Mouse (Mus musculus) c-Kit-negative CD71-positive TER-119-positive erythroid progenitor cells, embryonic 14.5 days (primary cell): ENCODE measurements around the gene Ttc1.

Source experiments
- DNase-seq: peaks from one replicate; pipeline ENCODE4 v3.0.0-alpha.2; 2013; ENCODE audit warnings: low read depth, low spot score

The Ttc1 gene

GRCm38 (mm10) chr11:43703552-43703951 is 44.3 kb downstream of the Ttc1 start:
- DNase-seq, result no peak

DNA sequence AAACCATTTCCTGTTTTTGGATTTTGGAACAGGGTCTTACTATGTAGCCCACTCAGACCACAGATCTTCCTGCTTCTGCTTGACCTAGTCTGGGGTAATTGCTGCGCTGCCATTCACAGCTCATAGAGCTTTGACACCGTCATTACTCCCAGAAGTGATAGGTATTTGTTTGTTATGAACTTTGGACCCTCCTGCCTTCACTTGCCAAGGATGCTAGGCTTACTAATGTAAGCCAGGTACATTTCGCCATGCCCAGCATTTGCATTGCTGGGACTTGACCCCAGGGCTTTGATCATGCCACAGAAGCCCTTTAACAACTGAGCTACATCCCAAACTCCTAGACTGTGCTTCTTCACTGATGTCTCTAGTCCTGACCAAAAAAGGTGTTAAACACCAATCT is 47.5 kb downstream of the Ttc1 start:
- no peak for DNase-seq

DNA sequence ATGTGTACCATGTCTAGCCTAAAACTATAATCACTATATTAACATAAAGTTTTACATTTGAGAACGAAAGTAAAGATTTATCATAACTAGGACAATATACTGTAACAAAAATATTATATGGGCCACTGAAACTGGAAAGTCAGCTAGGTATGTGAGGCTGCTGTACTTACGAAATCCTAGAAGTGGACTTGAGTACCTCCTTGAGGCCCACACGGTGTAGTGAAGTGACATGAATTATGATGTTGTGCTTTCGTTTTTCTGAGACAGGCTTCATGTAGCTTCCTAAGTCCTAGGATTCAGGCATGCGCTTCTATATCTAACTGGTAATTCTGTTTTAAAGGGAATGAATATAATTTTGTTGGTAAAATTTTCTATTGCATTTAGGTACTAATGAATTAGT is 49.2 kb downstream of the Ttc1 start:
- DNase-seq, result no peak

GRCm38 (mm10) chr11:43696623-43697022 is 51.2 kb downstream of the Ttc1 start:
- DNase-seq, result no peak

GRCm38 (mm10) chr11:43688850-43689249 is 59.0 kb downstream of the Ttc1 start:
- no peak for DNase-seq

- DNase-seq, result peak; percentile 42
Observed at GRCm38 (mm10) chr11:43682415-43683217, 65.2 kb downstream of the Ttc1 start.

DNA sequence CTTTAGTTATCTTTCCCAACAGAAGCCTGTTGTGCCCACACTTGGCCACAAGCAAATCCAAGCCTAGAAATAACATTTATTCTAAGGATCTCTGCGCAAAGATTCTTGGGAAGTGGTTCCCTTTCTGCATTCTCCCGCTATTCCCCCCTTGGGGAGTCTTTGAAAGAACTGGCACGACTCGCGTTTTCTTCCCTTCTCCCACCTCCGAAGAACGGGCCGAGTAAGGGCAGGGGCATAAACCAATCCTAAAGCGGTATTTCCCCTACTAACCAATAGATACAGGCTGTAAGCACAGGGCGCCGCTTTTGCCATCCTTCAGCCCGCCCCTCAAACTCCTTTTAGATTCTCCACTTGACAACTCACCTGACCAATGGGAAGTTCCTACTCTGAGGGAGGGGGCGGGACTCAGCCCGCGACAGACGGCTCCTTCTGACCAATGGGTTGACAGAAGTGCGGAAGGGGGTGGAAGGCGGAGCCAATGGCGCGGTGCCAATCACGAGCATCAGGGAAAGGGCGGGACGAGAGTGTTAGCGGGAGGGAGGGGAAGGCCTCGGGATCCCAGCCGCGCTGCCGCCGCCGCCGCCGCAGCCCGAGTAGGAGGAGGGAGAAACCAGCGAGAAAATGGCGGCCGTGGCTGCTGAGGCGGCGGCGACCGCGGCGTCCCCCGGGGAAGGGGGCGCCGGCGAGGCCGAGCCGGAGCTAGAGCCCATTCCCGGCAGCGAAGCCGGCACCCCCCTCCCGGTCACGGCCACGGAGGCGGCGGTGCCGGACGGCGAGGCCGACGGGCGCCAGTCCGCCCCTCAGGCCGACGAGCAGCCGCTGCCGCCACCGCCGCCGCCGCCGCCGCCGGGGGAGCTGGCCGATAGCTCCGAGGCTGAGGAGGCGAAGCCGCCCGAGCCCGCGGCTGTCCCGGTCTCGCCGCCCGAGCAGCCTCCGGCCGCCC is 66.1 kb downstream of the Ttc1 start, which contains the start of gene Pwwp2a:
Pwwp2a (plus strand) TSS at position 527 of the 943 bp plus-strand sequence.
- DNase-seq, result peak; percentile 98
